Mouse (Mus musculus) adrenal gland, postnatal 4 days (tissue): ENCODE measurements around the gene Usp35. TPM values are rescaled to one million over a fixed set of nuclear protein-coding genes. Genes with fewer than 3 reads are reported as not detected.

ENCODE experiments used
- DNase-seq, 2 experiments: peaks; one replicate each; pipeline ENCODE4 v3.0.0; 2021 to 2022; ENCODE audit warnings: low spot score in 2 of 2, mixed read lengths in 2 of 2
- total RNA-seq, 2 experiments: library from RNA; stranded (reverse); gene quantifications; 2 replicates each; pipeline ENCODE4 v1.2.3; 2021

The Usp35 gene
- total RNA-seq, 2 experiments from 2014 or later = 8.5 to 8.6 TPM

- no peak for DNase-seq
These were observed 69.3 kb downstream of the Usp35 start for GRCm38 (mm10) chr7:97262541-97262940.

Other genes with a start within 250 kb of the Usp35 start
- gene Kctd21, start 307 bp upstream of the Usp35 start, total RNA-seq = 1 to 10 TPM; 2.2 to 3.3 TPM
- gene Alg8, start 39.6 kb upstream of the Usp35 start, total RNA-seq = 10 to 100 TPM; 19.3 to 20.3 TPM
- gene Ndufc2, start 68.0 kb upstream of the Usp35 start, total RNA-seq = 100 to 1,000 TPM; 314 to 350 TPM
- gene Thrsp, start 85.7 kb upstream of the Usp35 start, total RNA-seq = 10 to 100 TPM; 36.9 to 51.7 TPM
- 1 to 10 TPM; 3.6 to 4.5 TPM for gene Kctd14, start 119.3 kb upstream of the Usp35 start, total RNA-seq
- 10 to 100 TPM; 64.5 to 68.4 TPM for gene Ints4, start 148.9 kb upstream of the Usp35 start, total RNA-seq
- gene Aamdc, start 247.5 kb upstream of the Usp35 start, total RNA-seq = 10 to 100 TPM; 29.9 to 33.4 TPM
- 10 to 100 TPM; 35.4 to 40.4 TPM for gene Rsf1, start 247.9 kb upstream of the Usp35 start, total RNA-seq